Mouse (Mus musculus): ENCODE results near the gene Dkk2.

DNA sequence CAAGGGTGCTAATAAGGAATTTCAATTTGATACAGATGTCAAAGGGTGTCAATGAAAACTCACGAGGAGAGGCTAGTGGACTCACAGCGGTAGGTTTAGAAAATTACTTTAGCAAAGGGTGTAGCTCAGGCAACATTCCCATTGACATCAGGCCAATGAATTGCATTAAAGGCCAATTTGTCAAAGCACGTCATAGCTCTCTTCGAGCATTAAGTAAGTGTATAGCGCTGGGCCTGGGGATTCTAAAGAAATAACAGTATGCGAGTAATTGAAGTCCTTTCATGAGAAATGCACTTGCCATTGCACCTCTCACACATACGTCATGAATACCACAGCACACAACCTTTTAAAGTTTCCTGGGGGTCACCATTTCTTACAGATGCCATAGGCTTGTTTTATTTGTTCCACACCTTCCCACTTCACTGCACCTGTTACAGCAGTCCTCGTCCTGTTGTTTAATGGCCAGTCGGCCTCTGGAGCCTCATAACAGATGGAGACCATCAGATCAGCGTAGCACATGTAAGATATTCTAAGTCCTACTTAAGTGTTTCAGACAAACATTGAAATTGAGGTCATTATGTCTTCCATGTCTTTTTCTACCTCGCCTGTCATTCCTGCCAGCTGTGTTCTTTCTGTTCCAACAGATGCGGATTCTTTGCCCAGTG, 101.9 kb downstream of the Dkk2 start:
- TF ChIP-seq POLR2A (IDR thresholded peaks at IDR 0.05; ENCODE audit: low read depth, low read length), result no peak
- no peak for TF ChIP-seq CTCF (IDR thresholded peaks at IDR 0.05; ENCODE audit: extremely low read depth, insufficient read length, insufficient replicate concordance, low read depth, low read length)

Measured in small intestine, adult 2 months (tissue).